Mouse (Mus musculus) ZHBTc4 (cell line): ENCODE results near the gene Iqgap2.

Experiments
- DNase-seq: peaks from one replicate; pipeline ENCODE4 v3.0.0-alpha.2; 2011; ENCODE audit warnings: low read depth, low spot score

Gene Iqgap2

GRCm38 (mm10) chr13:95714271-95714975 lies 177.3 kb downstream of the Iqgap2 start:
- no peak for DNase-seq

- no peak for DNase-seq
These were observed 179.0 kb downstream of the Iqgap2 start for GRCm38 (mm10) chr13:95712570-95713268.

GRCm38 (mm10) chr13:95712054-95712453 lies 179.7 kb downstream of the Iqgap2 start:
- DNase-seq: no peak

- no peak for DNase-seq
These were observed 186.1 kb downstream of the Iqgap2 start for GRCm38 (mm10) chr13:95705589-95705988.

GRCm38 (mm10) chr13:95703376-95703775 lies 188.3 kb downstream of the Iqgap2 start:
- DNase-seq: no peak

- DNase-seq: no peak
These were observed 193.8 kb downstream of the Iqgap2 start for GRCm38 (mm10) chr13:95697874-95698273.

- no peak for DNase-seq
These were observed 195.0 kb downstream of the Iqgap2 start, which contains the start of gene F2rl2 for GRCm38 (mm10) chr13:95696654-95697163. Gene F2rl2 (plus strand): TSS chr13:95696853.

- peak; percentile 39 for DNase-seq
These were observed 195.5 kb downstream of the Iqgap2 start for GRCm38 (mm10) chr13:95696120-95696653.

- DNase-seq: no peak
These were observed 199.5 kb downstream of the Iqgap2 start for GRCm38 (mm10) chr13:95692201-95692600.

- no peak for DNase-seq
These were observed 203.1 kb downstream of the Iqgap2 start for GRCm38 (mm10) chr13:95688576-95688975.

GRCm38 (mm10) chr13:95685736-95686135 lies 206.0 kb downstream of the Iqgap2 start:
- DNase-seq: no peak

- DNase-seq: no peak
These were observed 207.0 kb downstream of the Iqgap2 start for GRCm38 (mm10) chr13:95684656-95685244.

GRCm38 (mm10) chr13:95679491-95679941 lies 212.2 kb downstream of the Iqgap2 start:
- no peak for DNase-seq

- DNase-seq: no peak
These were observed 212.6 kb downstream of the Iqgap2 start for GRCm38 (mm10) chr13:95679078-95679477.

GRCm38 (mm10) chr13:95672372-95672771 lies 219.3 kb downstream of the Iqgap2 start:
- DNase-seq: no peak

GRCm38 (mm10) chr13:95671108-95671897 lies 220.4 kb downstream of the Iqgap2 start:
- no peak for DNase-seq

GRCm38 (mm10) chr13:95670534-95670933 lies 221.2 kb downstream of the Iqgap2 start:
- DNase-seq: no peak

- DNase-seq: peak; percentile 75
These were observed 224.5 kb downstream of the Iqgap2 start for GRCm38 (mm10) chr13:95667260-95667659.

- no peak for DNase-seq
These were observed 225.9 kb downstream of the Iqgap2 start for GRCm38 (mm10) chr13:95665644-95666356.

- no peak for DNase-seq
These were observed 227.9 kb downstream of the Iqgap2 start for GRCm38 (mm10) chr13:95663834-95664233.

GRCm38 (mm10) chr13:95659432-95659831 lies 232.3 kb downstream of the Iqgap2 start:
- no peak for DNase-seq
